Mouse (Mus musculus): Measurements from ENCODE around the gene Il21r.

Gene Il21r

GRCm38 (mm10) chr7:125638376-125638775 lies 35.1 kb downstream of the Il21r start:
- DNase-seq (ENCODE audit: low spot score in 2 of 2) = no peak

- DNase-seq (ENCODE audit: low spot score in 2 of 2) = peak; percentile 76 to 89
These were observed 35.7 kb downstream of the Il21r start for GRCm38 (mm10) chr7:125638870-125639386.

- no peak for DNase-seq (ENCODE audit: low spot score in 2 of 2)
These were observed 40.7 kb downstream of the Il21r start for GRCm38 (mm10) chr7:125643880-125644279.

- DNase-seq (ENCODE audit: low spot score in 2 of 2) = no peak
These were observed 42.2 kb downstream of the Il21r start for GRCm38 (mm10) chr7:125645413-125645812.

- DNase-seq (ENCODE audit: low spot score in 2 of 2) = no peak
These were observed 45.8 kb downstream of the Il21r start for GRCm38 (mm10) chr7:125649013-125649412.

- DNase-seq (ENCODE audit: low spot score in 2 of 2) = no peak
These were observed 54.3 kb downstream of the Il21r start for GRCm38 (mm10) chr7:125657511-125657910.

- DNase-seq (ENCODE audit: low spot score in 2 of 2) = no peak
These were observed 60.4 kb downstream of the Il21r start for GRCm38 (mm10) chr7:125663654-125664053.

- DNase-seq (ENCODE audit: low spot score in 2 of 2) = no peak
These were observed 67.6 kb downstream of the Il21r start for GRCm38 (mm10) chr7:125670865-125671264.

- DNase-seq (ENCODE audit: low spot score in 2 of 2) = no peak
These were observed 68.2 kb downstream of the Il21r start for GRCm38 (mm10) chr7:125671396-125671795.

- peak; percentile 25 to 47 for DNase-seq (ENCODE audit: low spot score in 2 of 2)
These were observed 71.7 kb downstream of the Il21r start for GRCm38 (mm10) chr7:125674916-125675315.

GRCm38 (mm10) chr7:125678756-125679155 lies 75.5 kb downstream of the Il21r start:
- no peak for DNase-seq (ENCODE audit: low spot score in 2 of 2)

- no peak for DNase-seq (ENCODE audit: low spot score in 2 of 2)
These were observed 76.7 kb downstream of the Il21r start for GRCm38 (mm10) chr7:125679936-125680335.

Measured in natural killer cell, adult 2 months (primary cell).